Mouse (Mus musculus) gastrocnemius, postnatal 36 days (tissue): ENCODE results near the gene Tnfrsf11a. TPM values are rescaled to one million over a fixed set of nuclear protein-coding genes. Genes with fewer than 3 reads are reported as not detected.

Experiments
- DNase-seq, 2 experiments: peaks; one replicate each; pipeline ENCODE4 v3.0.0; 2022
- intact Hi-C: fragments of 180-260 bp; cut with DNase I; formaldehyde crosslinking; loops from one replicate; pipeline ENCODE4 v1.15.1; 2025
- total RNA-seq, 2 experiments: library from RNA; stranded (reverse); gene quantifications; 2 replicates each; pipeline ENCODE4 v1.2.3; 2021

Gene Tnfrsf11a
- total RNA-seq, 2 experiments from 2014 or later: 0.48 to 0.49 TPM

DNA sequence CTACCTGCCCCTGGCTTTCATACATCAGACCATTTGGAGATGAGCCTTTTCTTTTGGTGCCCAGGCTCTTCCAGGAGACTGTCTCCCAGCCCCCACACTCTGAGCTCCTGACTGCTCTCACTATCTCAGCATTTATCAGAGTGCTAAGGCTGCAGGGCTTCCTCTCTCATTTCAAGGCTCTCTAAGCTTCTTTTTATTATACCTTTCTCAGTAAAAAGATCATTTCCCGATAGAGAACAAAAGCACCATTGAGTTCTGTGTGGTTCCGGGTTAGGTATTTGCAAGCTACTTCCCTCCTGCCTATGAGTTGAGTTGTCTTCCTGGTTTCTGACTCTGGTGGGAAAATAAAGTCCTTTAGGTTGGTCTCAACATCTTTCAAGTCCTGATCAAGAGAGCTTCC is 103.0 kb downstream of the Tnfrsf11a start:
- intact Hi-C loops: loop anchor here (10.0 kb wide), 1 partner anchor 511 kb away; no protein-coding TSS in a partner anchor
- DNase-seq: no peak

DNA sequence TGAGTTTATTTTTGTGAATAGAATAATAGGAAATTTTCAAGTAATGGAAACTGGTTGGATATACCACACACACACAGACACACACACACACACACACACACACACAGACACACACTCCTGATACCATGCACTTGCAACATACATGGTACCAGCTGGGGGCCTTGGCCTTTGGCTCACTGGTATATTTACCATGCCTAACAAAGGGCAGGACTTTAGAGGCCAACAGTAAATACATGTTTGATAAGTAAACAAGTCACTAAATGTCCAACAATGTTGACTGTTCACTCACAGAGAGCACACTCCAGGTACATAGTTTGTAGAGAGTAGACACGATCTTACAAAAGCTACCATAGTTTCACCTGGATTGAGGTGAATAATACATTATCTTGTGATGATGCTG is 104.6 kb downstream of the Tnfrsf11a start:
- intact Hi-C loops: loop anchor here (10.0 kb wide), 1 partner anchor 510 kb away; no protein-coding TSS in a partner anchor
- no peak for DNase-seq

DNA sequence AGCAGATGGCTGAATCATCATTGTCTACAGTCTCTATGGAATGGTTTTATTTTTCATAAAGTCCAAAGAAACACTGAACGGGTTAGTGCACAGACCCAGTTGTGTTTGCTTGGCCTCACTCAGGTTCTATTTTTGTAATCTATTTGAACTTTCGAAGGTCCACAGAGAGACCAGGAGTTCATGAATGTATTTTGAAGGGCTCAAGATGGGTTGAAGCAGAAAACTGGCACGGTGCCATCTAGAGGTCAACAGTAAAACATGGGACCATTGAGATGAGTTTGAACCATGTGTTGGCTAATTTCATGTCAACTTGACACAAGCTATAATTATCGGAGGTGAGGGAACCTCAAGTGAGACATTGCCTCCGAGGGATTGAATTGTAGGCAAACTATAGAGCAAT is 105.1 kb downstream of the Tnfrsf11a start:
- no peak for DNase-seq
- intact Hi-C loops: loop anchor here (10.0 kb wide), 1 partner anchor 509 kb away; no protein-coding TSS in a partner anchor

DNA sequence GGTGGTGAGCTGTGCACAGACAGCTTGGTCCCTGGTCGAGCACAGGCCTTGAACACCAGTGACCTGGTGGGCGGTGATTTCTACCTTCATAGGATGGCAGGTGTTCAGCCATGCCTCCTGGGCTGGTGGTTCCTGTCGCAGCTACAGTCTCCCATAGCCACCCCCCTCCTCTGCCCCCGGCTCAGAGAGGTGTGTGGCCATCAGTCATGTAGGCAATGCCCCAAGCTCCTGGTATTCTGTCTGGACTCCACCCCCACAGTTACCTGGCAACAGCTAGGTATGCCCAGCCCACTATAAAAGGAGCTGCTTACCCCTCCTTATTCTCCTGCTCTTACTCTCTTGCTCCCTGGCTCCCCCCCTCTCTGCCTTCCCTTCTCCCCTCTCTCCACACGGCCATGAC is 105.8 kb downstream of the Tnfrsf11a start:
- intact Hi-C loops: loop anchor here (10.0 kb wide), 1 partner anchor 508 kb away; no protein-coding TSS in a partner anchor
- DNase-seq: no peak

DNA sequence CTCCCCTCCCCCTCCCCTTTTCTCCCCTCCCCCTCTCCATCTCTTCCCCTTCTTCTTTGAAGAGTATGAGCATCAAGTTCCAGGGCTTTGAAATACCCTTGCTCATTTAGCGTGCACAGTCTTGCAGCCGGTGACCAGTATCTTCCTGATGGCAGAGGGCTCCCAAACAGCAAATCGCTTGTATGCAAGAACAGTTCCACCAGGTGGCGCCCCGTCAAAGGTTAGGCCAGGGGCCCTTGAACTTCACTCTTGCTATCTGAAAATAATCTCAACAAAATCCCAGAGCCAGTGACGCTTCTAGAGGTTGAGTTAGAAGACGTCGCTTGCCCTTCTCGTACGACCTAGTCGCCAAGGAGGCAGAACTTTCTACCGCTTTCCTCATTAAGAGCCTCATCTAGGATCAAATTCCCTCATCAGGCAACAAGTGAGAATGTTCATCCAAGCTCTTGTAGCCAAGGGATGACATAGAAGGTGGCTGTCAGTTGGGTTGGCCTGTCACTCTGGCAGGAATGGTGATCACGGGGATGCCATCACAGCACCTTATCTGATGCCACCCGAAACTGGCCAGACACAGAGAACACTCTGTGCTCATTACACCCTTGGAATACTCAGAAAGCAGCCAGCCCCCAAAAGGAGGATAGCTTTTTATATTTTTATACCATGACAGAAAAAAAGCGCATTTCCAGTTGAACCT is 110.7 kb downstream of the Tnfrsf11a start:
- intact Hi-C loops: loop anchor here (5.0 kb wide), 1 partner anchor 101 kb away; the partner anchor contains the start of gene Zcchc2
- peak; percentile 87 to 88 for DNase-seq

DNA sequence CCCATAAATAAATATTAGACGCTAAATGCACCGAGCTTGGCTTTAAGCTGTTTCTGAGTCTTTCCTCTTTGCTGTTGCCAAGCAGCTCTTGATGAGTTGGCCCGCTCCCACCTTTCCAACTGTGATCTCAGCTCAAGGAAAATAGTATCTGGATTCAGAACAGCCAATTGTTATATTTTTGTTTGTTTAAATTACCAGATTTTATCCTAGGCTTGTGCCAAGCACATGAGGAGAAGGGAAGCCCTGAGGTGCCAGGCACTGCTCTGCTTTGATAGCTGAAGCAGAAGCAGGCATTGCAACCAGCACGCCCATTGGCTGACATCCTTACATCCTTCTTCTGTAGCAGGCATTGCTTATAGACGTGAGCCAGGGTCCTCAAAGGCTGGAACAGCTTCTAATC is 114.5 kb downstream of the Tnfrsf11a start:
- intact Hi-C loops: no loop called here
- no peak for DNase-seq

Other genes with a start within 250 kb of the Tnfrsf11a start
- 1 to 10 TPM; 5.7 to 8.4 TPM for gene Pign, start 117.0 kb upstream of the Tnfrsf11a start, total RNA-seq
- 1 to 10 TPM; 8.1 to 8.5 TPM for gene Relch, start 116.9 kb upstream of the Tnfrsf11a start, total RNA-seq
- gene Zcchc2, start 209.7 kb downstream of the Tnfrsf11a start, total RNA-seq: 1 to 10 TPM; 8.6 to 9.6 TPM